Mouse (Mus musculus) lung, embryonic 14.5 days (tissue): ENCODE results near the gene Maml3. TPM values are rescaled to one million over a fixed set of nuclear protein-coding genes. Genes with fewer than 3 reads are reported as not detected.
A peak's percentile ranks its signal among the peaks of the same experiment; 100 is the strongest.

Experiments
- ATAC-seq: fragments of 200-750 bp; cut with Nextera tagmentation; 2 replicates; pipeline ENCODE4 v1.8.0; 2017; ENCODE audit warnings: mild to moderate bottlenecking, moderate TSS enrichment, moderate library complexity; ENCODE audit not compliant: insufficient read depth
- DNase-seq: peaks from one replicate; pipeline ENCODE4 v3.0.0-alpha.2; 2015
- H3K27ac ChIP-seq: fragments of 300-500 bp; sonication (generic); 2 replicates; pipeline ENCODE4 v1.5.1; 2014; ENCODE audit warnings: low read depth, mild to moderate bottlenecking, moderate library complexity
- H3K27me3 ChIP-seq: fragments of 300-500 bp; sonication (generic); 2 replicates; pipeline ENCODE4 v1.6.1; 2014; ENCODE audit warnings: low read length, control low read depth; ENCODE audit not compliant: insufficient read depth
- H3K36me3 ChIP-seq: fragments of 300-500 bp; sonication (generic); 2 replicates; pipeline ENCODE4 v1.6.1; 2014; ENCODE audit warnings: control low read depth; ENCODE audit not compliant: insufficient read depth
- H3K4me1 ChIP-seq: fragments of 300-500 bp; sonication (generic); 2 replicates; pipeline ENCODE4 v1.6.1; 2014; ENCODE audit warnings: antibody characterized with exemption, control low read depth; ENCODE audit not compliant: insufficient read depth
- H3K4me2 ChIP-seq: fragments of 300-500 bp; sonication (generic); 2 replicates; pipeline ENCODE4 v1.6.1; 2014; ENCODE audit warnings: mild to moderate bottlenecking
- H3K4me3 ChIP-seq: fragments of 300-500 bp; sonication (generic); 2 replicates; pipeline ENCODE4 v1.5.1; 2014; ENCODE audit warnings: low read depth, low read length
- H3K9ac ChIP-seq: fragments of 300-500 bp; sonication (generic); 2 replicates; pipeline ENCODE4 v1.6.1; 2014
- H3K9me3 ChIP-seq: fragments of 300-500 bp; sonication (generic); 2 replicates; pipeline ENCODE4 v1.6.1; 2016; ENCODE audit warnings: low read depth, low read length, control low read depth
- CTCF ChIP-seq: IDR thresholded peaks from 2 replicates; pipeline ENCODE4 v1.5.1; 2016; ENCODE audit warnings: antibody characterized with exemption, low read depth
- WGBS: fragments of 180-500 bp; shearing (Covaris S2); extraction: QIAGEN DNeasy Blood & Tissue Kit; methylation state at CpG from one replicate; pipeline ENCODE4 v1.1.7; 2014; 5-methylcytosine and 5-hydroxymethylcytosine counted together
- polyA plus RNA-seq: library from polyadenylated mRNA; unstranded; fragments of >200 nt; fragmentation: Nextera tagmentation; extraction: Ambion mirVana; gene quantifications from 2 replicates; pipeline ENCODE4 v1.2.1, GENCODE M21; 2014

Gene Maml3
- polyA plus RNA-seq, 1 experiment from 2014 or later: 9.1 TPM

DNA sequence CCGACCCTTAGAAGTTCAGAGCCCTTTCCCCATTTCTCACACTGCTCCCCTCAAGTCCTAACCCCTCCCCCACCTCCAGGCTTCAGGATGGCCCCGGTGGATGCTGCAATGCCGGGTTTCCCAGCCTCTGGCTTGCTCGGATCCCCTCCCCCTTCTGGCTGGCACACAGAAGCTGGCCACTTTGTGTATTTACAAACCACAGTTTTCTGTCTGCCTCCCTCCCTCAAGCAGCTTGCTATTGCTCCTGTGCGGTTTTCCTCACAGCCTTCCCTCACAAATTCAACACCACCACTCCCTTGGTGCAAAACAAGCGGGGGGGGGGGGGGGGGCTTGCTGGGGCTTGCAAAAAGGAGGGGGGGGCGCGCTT is 216.6 kb downstream of the Maml3 start:
- H3K9me3 ChIP-seq: no peaks in the 10 kb centered on the region
- H3K4me1 ChIP-seq: peaks cover 17% of the 10 kb centered on the region
- H3K27me3 ChIP-seq: no peaks in the 10 kb centered on the region
- H3K4me2 ChIP-seq: peak overlapping the region; percentile 52
- no peak overlapping the region for H3K4me3 ChIP-seq
- ATAC-seq (no peak), DNase-seq (peak; percentile 42)
- no peaks in the 10 kb centered on the region for H3K36me3 ChIP-seq
- whole genome bisulfite sequencing: 2% methylated on average over 7 of the region's 8 CpGs
- no peak overlapping the region for H3K27ac ChIP-seq
- no peak overlapping the region; the same call in 1 of the 2 replicates for H3K9ac ChIP-seq
- no peak for TF ChIP-seq CTCF

DNA sequence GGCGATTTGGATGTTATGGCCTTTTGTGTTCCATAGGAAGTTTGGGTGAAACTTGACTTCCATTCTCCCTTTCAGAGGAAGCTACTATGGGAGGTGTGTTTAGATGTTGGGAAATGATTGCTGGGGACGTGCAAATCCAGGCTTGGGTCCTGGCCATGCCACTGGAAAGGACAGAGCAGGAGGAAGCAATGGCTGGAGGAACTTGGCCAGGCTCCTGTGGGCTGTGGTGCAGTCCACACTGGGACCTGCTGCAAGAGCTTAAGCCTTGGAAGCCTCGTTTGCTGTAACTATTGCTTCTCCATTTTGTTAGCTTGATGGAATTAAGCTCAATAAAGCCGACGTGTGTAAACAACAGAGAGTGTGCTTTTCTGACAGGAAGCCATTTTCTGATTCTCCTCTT is 219.0 kb downstream of the Maml3 start:
- peaks cover 25% of the 10 kb centered on the region for H3K4me1 ChIP-seq
- H3K36me3 ChIP-seq: no peaks in the 10 kb centered on the region
- ATAC-seq (no peak), DNase-seq (no peak)
- H3K9ac ChIP-seq: no peak overlapping the region
- 53% methylated on average over 5 of the region's 5 CpGs for WGBS
- H3K4me3 ChIP-seq: no peak overlapping the region
- no peaks in the 10 kb centered on the region for H3K27me3 ChIP-seq
- no peak overlapping the region for H3K27ac ChIP-seq
- TF ChIP-seq CTCF: no peak
- no peak overlapping the region for H3K4me2 ChIP-seq
- no peaks in the 10 kb centered on the region for H3K9me3 ChIP-seq

GRCm38 (mm10) chr3:51885487-51885886 is 219.4 kb downstream of the Maml3 start:
- Histone ChIP-seq H3K4me3 (no peak overlapping the region), H3K27ac (no peak overlapping the region), H3K9me3 (no peaks in the 10 kb centered on the region), H3K9ac (no peak overlapping the region), H3K4me1 (peaks cover 25% of the 10 kb centered on the region), H3K27me3 (no peaks in the 10 kb centered on the region), H3K4me2 (no peak overlapping the region), H3K36me3 (no peaks in the 10 kb centered on the region)
- no peak for DNase-seq
- no peak for ATAC-seq
- TF ChIP-seq CTCF: no peak
- 87% methylated on average over 5 of the region's 5 CpGs for WGBS

GRCm38 (mm10) chr3:51881981-51882380 is 222.9 kb downstream of the Maml3 start:
- H3K9me3 ChIP-seq: no peaks in the 10 kb centered on the region
- peak; percentile 67; the same call in 1 of the 2 replicates for ATAC-seq
- H3K27me3 ChIP-seq: no peaks in the 10 kb centered on the region
- no peak overlapping the region for H3K27ac ChIP-seq
- H3K9ac ChIP-seq: no peak overlapping the region
- no peak for TF ChIP-seq CTCF
- no peak overlapping the region for H3K4me3 ChIP-seq
- 18% methylated on average over 10 of the region's 10 CpGs for WGBS
- no peak overlapping the region for H3K4me2 ChIP-seq
- DNase-seq: peak; percentile 66
- no peaks in the 10 kb centered on the region for H3K36me3 ChIP-seq
- 0 out of 2 replicates have a peak, but pooled peaks cover 8% of the 10 kb centered on the region for H3K4me1 ChIP-seq

- Histone ChIP-seq H3K27ac (no peak overlapping the region), H3K9ac (no peak overlapping the region), H3K4me3 (no peak overlapping the region), H3K27me3 (no peaks in the 10 kb centered on the region), H3K9me3 (no peaks in the 10 kb centered on the region), H3K4me1 (0 out of 2 replicates have a peak, but pooled peaks cover 8% of the 10 kb centered on the region), H3K4me2 (no peak overlapping the region), H3K36me3 (no peaks in the 10 kb centered on the region)
- 26% methylated on average over 2 of the region's 2 CpGs for WGBS
- no peak for TF ChIP-seq CTCF
- no peak for ATAC-seq
- no peak for DNase-seq
These were observed 223.5 kb downstream of the Maml3 start for GRCm38 (mm10) chr3:51881393-51881792.

GRCm38 (mm10) chr3:51880506-51881036 is 224.3 kb downstream of the Maml3 start:
- ATAC-seq (no peak), DNase-seq (peak; percentile 35)
- no peaks in the 10 kb centered on the region for H3K27me3 ChIP-seq
- H3K27ac ChIP-seq: no peak overlapping the region
- H3K4me2 ChIP-seq: no peak overlapping the region
- H3K4me3 ChIP-seq: no peak overlapping the region
- no peaks in the 10 kb centered on the region for H3K36me3 ChIP-seq
- 0 out of 2 replicates have a peak, but pooled peaks cover 8% of the 10 kb centered on the region for H3K4me1 ChIP-seq
- no peak for TF ChIP-seq CTCF
- 73% methylated on average over 8 of the region's 8 CpGs for WGBS
- H3K9me3 ChIP-seq: no peaks in the 10 kb centered on the region
- H3K9ac ChIP-seq: no peak overlapping the region

DNA sequence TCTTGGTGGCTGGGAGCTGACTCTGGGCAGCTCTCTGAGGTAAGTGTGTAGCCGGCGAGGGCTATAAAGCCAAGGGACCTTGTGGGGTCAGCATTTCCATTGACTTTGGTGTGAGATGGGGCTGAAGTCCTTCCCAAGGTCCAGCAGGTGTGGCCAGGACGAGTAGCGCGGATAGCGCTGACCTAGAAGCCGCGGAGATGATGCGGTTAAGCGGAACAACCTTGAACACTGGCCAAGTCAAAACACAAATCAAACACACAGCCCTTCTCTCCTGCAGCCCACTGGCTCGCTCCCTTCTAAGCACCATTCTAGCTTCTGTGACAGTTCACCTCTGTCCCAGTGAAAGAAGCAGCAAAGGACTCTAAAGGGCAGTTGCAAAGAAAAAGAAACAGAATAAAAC is 225.7 kb downstream of the Maml3 start:
- TF ChIP-seq CTCF: no peak
- H3K36me3 ChIP-seq: no peaks in the 10 kb centered on the region
- no peak overlapping the region for H3K9ac ChIP-seq
- H3K27ac ChIP-seq: no peak overlapping the region
- 82% methylated on average over 11 of the region's 11 CpGs for WGBS
- H3K27me3 ChIP-seq: no peaks in the 10 kb centered on the region
- H3K4me1 ChIP-seq: 0 out of 2 replicates have a peak, but pooled peaks cover 8% of the 10 kb centered on the region
- no peak overlapping the region for H3K4me3 ChIP-seq
- no peak for ATAC-seq
- no peaks in the 10 kb centered on the region for H3K9me3 ChIP-seq
- no peak for DNase-seq
- H3K4me2 ChIP-seq: no peak overlapping the region
